Mouse (Mus musculus): ENCODE measurements at regions not wholly inside any gene's neighbourhood (a gene's known extent, or its start where the extent isn't known, plus 50 kb on each side); places are given as distances from the start of the nearest gene placed in this dataset.
"Not testable (repeated sequence)": the region's sequence is repeated elsewhere in the genome, so short reads cannot be mapped to it uniquely, and the experiment has no call there.

- not testable (repeated sequence) for H3K36me3 ChIP-seq; H3K4me1 ChIP-seq (replicated peaks)
- WGBS, result 91% methylated on average over 5 of the region's 5 CpGs
These were observed 90.8 kb upstream of the Srd5a2 start for GRCm38 (mm10) chr17:74138517-74138916.

DNA sequence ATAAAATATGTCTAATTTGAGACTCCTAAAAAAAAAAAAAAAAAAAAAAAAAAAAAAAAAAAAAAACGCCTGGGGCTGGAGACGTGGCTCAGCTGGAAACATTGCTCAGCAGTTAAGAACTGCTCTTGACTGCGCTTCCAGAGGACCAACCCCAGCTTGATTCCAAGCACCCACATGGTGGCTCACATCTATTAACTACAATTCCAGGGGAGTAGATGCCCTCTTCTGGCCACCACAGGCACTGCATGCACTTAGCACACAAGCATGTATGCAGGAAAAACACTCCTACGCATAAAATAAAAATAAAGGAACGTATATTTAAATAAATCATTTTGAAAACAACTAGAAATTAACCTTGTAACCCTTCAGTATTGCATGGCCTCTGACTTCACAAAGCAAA is 87.3 kb upstream of the Srd5a2 start:
- Histone ChIP-seq H3K4me3 (no peak overlapping the region), H3K9ac (no peak overlapping the region), H3K9me3 (no peaks in the 10 kb centered on the region), H3K27ac (replicated peaks) (no peak overlapping the region), H3K36me3 (no peaks in the 10 kb centered on the region), H3K27me3 (no peaks in the 10 kb centered on the region), H3K4me1 (replicated peaks) (no peaks in the 10 kb centered on the region), H3K4me2 (no peak overlapping the region)
- ATAC-seq (ENCODE audit: low read depth), result no peak
- 85% methylated on average over 5 of the region's 5 CpGs for WGBS

More at GRCm38 (mm10) chr17:74138517-74138916, 90.8 kb upstream of the Srd5a2 start:
- H3K27ac ChIP-seq (replicated peaks); H3K27me3 ChIP-seq; H3K4me2 ChIP-seq; H3K9ac ChIP-seq; H3K9me3 ChIP-seq; H3K4me3 ChIP-seq; ATAC-seq (ENCODE audit: low read depth): not testable (repeated sequence)

DNA sequence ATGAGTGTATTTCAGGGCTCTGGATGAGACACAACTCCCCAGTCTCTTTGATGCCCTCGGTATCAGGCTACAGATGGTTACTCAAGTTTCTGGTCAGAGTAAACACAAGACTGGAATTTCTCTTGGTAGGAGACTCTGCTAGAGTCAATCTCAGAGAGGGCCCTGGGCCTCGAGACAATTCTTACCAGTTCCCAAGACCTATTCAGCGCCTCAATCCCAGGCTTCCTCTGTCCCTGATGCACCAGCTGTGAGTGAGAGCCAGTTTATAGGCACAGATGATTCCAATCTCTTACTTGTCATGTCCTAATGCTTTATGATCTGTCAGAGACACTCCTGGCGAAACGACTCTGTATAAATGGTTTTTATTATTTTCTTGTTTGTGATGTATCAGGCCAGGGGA is 83.8 kb upstream of the Srd5a2 start:
- Histone ChIP-seq H3K9me3 (no peaks in the 10 kb centered on the region), H3K27ac (replicated peaks) (no peak overlapping the region), H3K9ac (no peak overlapping the region), H3K27me3 (no peaks in the 10 kb centered on the region), H3K4me3 (no peak overlapping the region), H3K4me1 (replicated peaks) (no peaks in the 10 kb centered on the region), H3K36me3 (no peaks in the 10 kb centered on the region), H3K4me2 (no peak overlapping the region)
- ATAC-seq (ENCODE audit: low read depth), result no peak
- WGBS, result 73% methylated on average over 5 of the region's 5 CpGs

DNA sequence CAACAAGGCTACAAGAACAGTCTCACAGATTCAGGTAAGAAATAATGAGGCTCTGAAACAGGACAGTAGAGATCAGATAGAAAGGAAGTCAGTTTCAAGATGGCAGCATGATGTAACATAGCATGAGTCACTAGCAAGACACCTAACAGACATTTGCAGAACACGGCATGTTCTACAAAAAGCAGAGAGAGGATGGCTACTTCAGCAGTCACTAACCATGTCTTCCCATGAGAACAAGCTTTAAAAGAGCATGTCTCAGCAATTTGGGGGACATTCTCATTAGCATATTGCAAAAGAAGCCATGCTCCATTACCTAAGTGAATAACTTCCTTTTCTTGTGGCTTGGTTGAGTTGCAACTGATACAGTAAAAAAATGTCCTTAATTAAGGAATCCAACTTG is 75.2 kb upstream of the Srd5a2 start:
- ATAC-seq (ENCODE audit: low read depth), result no peak
- 71% methylated on average over 1 of the region's 1 CpGs for WGBS

DNA sequence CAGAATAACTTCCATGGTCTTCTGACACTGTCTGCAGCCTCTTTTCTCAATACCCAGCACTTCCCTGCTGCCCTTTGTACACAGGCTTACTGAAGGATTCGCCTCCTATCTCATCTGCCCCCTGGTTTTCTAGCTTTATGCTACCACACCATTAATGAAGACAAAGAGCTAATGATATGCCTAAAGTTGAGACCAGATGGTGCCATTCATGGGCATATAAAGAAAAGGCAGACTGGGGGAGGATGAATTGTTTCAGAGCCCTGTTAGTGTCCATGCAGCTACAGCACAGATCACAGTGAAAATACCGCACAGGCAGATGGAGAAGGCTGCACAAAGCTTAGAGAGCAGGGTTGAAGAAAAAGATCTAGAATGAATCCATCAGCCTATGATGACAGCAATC is 73.3 kb upstream of the Srd5a2 start:
- no peak overlapping the region for H3K4me3 ChIP-seq

More for the DNA sequence above, 75.2 kb upstream of the Srd5a2 start:
- Histone ChIP-seq H3K27me3 (no peaks in the 10 kb centered on the region), H3K36me3 (no peaks in the 10 kb centered on the region), H3K9me3 (no peaks in the 10 kb centered on the region), H3K9ac (no peak overlapping the region), H3K4me3 (no peak overlapping the region), H3K27ac (replicated peaks) (no peak overlapping the region), H3K4me2 (no peak overlapping the region), H3K4me1 (replicated peaks) (0 out of 2 replicates have a peak, but pooled peaks cover 8% of the 10 kb centered on the region)

More for the DNA sequence above, 73.3 kb upstream of the Srd5a2 start:
- Histone ChIP-seq H3K9ac (no peak overlapping the region), H3K27ac (replicated peaks) (peak overlapping the region; percentile 38; the same call in 1 of the 2 replicates), H3K36me3 (no peaks in the 10 kb centered on the region), H3K9me3 (0 out of 2 replicates have a peak, but pooled peaks cover 5% of the 10 kb centered on the region), H3K4me1 (replicated peaks) (0 out of 2 replicates have a peak, but pooled peaks cover 8% of the 10 kb centered on the region), H3K27me3 (no peaks in the 10 kb centered on the region), H3K4me2 (no peak overlapping the region)
- 24% methylated on average over 2 of the region's 2 CpGs for WGBS
- no peak for ATAC-seq (ENCODE audit: low read depth)
